Mouse (Mus musculus) cerebellum, adult 18-20 months (tissue): ENCODE data around the gene Gsc2.

Experiments
- DNase-seq, 2 experiments: peaks; one replicate each; pipeline ENCODE4 v3.0.0; 2021

Gsc2 gene

GRCm38 (mm10) chr16:17921325-17922162 lies 6.7 kb upstream of the Gsc2 start:
- peak; percentile 96 to 97 for DNase-seq

GRCm38 (mm10) chr16:17920586-17920985 lies 5.7 kb upstream of the Gsc2 start:
- no peak for DNase-seq

DNA sequence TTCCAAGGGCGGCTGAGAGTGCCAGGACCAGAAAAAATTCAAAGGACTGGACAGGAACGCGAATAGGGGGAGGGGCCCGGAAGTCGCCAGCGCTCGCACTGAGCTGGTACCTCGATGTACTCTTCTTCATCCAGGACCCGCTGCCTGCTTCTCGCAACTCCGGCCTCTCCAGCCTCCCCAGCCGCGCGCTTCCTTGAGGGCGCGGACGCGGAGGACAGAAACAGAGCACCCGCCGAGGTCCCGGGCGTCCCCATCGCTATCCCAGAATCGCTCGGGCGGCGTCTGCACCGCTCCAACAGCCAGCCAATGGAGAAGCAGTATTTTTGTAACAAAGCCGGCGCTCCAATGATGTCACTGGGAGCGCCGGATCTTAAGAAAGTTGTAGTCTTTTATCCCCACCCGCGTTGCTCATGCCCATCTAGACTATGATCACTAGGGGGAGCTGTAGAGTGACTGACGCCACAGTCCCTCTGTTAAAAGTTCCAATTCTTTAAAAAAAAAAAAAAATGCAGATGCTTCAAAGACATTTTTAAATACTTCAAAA lies 3.7 kb downstream of the Gsc2 start, which contains the start of gene Ess2:
Gene Ess2, minus strand, starts transcription at position 297 of the 544 bp plus-strand sequence.
- DNase-seq: peak; percentile 93

- DNase-seq: no peak
These were observed 16.4 kb downstream of the Gsc2 start, which contains the start of the genes Dgcr2 and Tssk2 for GRCm38 (mm10) chr16:17898462-17898861. Gene Dgcr2, minus strand, starts transcription at chr16:17898562. Gene Tssk2, plus strand, starts transcription at chr16:17898637.

DNA sequence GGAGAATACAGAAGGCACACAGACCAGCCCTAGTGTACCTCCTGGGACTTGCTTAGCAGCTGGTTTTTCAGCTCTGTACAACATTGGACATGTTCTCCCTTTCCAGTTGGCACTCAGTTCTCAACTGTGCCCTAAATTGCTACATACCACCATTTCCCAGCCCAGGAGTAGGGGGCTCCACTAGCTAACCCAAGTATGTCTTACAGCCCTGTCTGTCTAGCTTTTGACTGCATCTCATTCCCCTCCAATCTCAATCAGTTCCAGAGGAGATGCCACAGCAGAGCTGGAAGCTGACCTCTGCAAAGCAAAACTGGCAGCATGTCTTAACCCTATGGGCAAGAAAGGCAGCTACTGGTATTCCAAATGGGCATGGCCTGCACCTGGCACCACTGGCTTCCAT lies 18.8 kb downstream of the Gsc2 start:
- DNase-seq: no peak

DNA sequence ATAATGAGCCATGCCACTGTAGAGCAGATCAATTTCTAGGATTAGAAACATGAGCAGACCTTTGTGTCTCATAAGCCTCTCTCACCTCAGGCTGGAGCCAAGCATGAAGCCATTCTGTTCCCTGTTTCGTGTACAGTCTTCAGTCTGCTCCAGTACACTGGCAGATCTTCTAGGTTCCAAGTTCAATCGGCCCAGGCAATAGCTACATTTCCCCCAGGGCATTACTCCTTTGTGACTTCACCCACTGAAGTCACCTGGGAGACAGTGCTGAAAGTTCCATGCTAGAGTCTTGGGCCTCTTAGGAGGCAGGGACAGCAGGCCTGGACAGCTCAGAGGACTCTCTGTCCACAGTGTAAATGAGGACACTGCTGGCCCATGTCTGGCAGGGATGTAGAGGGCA lies 20.9 kb downstream of the Gsc2 start, which contains the start of gene Tssk1:
Gene Tssk1, plus strand, starts transcription at position 301 of the 400 bp plus-strand sequence.
- no peak for DNase-seq

- peak; percentile 88 to 89 for DNase-seq
These were observed 22.3 kb downstream of the Gsc2 start for GRCm38 (mm10) chr16:17892606-17893005.

DNA sequence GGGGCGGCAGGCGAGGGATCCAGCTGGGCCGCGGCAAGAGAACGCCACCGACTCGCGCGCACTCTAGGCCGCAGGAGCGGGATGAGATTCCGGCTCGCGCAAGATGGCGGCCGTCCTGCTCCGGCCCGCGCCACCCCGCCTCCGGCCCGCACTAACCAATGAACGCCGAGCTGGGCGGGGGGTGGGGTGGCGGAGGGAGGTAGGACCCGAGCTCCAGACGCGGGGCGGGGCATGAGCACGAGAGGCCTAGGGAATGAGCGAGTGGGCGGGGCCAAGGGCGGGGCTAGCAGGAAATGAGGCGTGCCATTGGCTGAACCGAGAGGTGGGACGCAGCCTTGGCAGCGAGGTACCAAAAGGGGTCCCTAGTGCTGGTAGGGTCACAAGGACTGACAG lies 23.3 kb downstream of the Gsc2 start, which contains the start of gene Gm20518:
Gene Gm20518, minus strand, starts transcription at position 105 of the 393 bp plus-strand sequence.
- peak; percentile 100 for DNase-seq

GRCm38 (mm10) chr16:17890917-17891566 lies 23.8 kb downstream of the Gsc2 start:
- peak; percentile 93 to 94 for DNase-seq

GRCm38 (mm10) chr16:17890342-17890727 lies 24.5 kb downstream of the Gsc2 start:
- peak in 1 of 2 experiments; percentile 33 for DNase-seq

DNA sequence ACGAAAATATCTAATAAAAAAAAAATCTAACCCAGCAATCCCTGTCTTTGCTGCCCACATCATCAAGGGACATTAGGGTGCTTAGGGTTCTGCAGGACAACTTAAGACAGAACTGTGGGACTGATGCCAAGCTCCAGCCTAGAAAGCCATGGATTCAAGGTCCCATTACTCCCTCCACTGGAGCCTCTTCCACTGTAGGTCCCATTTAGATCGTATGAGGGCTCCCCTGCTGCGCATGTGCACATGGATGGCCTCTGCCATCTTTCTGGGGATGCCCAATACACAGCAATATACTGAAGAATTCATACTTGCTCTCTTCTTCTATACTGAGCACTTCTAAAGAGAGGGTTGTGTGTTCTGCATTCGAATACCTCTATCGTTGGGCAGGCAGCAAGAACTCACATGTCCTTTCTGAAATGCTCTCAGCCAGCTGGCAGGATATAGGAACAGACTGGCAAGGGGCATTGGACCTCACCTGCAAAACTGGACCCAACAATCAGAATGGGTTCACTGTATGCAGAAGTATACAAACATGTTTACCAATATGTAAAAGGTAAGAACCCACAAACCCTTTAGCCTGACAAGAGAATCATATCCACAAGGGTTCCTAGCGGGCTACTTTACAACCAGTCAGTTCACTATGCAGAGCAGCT lies 25.0 kb downstream of the Gsc2 start:
- DNase-seq: peak; percentile 35 to 44

DNA sequence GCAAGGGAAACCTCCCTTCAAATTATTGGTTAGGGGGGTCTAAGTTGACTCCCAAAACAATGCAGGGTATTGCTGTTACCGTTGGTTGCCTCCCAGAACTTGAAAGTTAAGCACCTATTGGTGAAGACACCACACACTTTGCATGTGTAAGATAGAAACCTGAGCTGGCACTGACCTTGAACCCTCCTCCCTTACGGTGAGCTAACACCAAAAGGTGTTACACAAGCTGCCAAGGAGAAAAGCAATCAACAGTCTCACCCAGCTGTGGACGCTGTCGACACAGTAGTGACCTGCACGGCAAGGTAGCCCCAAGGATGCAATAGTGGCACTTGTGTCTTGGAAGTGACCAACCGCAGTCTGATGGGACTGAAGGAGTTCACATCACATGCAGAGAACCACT lies 30.7 kb downstream of the Gsc2 start:
- no peak for DNase-seq

- DNase-seq: no peak
These were observed 32.7 kb downstream of the Gsc2 start for GRCm38 (mm10) chr16:17882196-17882595.

DNA sequence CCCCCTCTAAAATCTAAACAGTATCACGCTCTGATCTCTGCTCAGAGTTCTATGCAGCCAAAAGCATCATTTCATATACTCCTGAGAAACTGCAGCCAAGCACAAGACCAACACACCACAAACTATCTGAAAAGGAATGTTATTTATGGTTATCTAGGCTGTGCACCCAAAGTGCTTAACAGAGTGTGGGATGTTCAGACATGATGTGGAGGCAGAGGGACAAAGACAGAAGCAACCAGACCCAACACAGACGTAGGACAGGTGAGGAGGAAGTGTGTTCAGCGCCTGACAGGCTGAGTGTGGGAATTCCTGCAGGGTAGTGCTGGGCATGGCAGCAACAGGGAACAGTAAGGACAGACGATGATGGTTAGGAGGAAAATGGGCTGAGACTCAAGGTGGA lies 35.3 kb downstream of the Gsc2 start:
- DNase-seq: no peak

DNA sequence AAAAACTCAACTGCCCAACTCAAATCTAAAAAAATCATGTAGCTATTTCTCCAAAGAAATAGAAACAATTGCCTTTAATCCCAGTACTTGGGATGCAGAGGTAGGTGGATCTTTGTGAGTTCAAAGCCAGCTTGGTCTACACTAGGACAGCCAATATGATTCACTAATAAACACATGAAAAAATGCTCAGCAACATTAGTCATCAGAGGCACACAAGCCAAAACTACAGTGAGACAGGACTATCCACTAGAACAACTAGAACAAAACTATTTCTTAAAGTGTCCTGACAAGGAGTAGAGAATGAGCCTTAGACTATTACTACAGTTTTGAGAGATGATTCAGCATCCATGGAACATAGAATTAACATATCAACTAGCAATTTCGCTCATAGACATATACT lies 38.8 kb downstream of the Gsc2 start:
- DNase-seq: no peak

- peak in 1 of 2 experiments; percentile 56 for DNase-seq
These were observed 39.7 kb downstream of the Gsc2 start for GRCm38 (mm10) chr16:17875174-17875573.

DNA sequence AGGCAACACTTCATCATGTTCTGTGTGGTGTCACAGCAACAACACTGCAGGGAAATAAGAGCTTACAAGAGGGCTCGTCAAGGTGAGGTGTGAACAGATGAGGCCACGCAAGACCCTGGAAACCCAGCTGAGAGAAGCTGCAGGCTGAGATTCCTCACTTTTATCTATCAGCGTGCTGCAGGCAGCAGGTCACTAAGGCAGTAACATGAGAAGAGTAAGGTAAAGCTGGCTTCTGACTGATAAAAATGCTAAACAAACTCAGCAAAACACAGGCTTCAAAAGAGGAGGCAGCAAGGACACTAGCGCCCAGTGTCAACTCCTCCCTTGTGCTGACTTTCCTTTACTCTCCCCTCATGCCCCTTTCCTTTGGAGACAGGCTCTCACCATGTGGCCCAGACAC lies 41.9 kb downstream of the Gsc2 start:
- DNase-seq: no peak

- no peak for DNase-seq
These were observed 43.6 kb downstream of the Gsc2 start for GRCm38 (mm10) chr16:17871248-17871647.

- peak in 1 of 2 experiments; percentile 45 for DNase-seq
These were observed 49.1 kb downstream of the Gsc2 start for GRCm38 (mm10) chr16:17865770-17866169.

DNA sequence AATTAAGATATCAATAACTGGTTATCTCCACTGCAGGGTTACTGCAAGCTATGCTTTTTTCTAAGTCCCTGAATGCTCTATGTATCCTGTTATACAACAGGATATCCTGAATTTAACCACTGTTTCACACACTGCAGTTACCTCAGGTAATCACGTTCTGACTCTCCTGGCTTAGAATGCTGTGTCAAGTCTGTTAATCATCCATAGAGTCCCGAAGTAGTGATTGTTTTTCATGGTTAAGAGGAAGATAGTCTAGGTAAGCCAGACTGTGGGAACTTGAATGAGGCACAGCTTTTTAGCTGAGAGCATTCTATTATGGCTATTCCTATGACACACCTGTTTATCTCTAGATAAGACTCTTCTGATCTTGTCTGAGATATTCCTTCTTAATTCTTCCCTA lies 49.6 kb downstream of the Gsc2 start:
- DNase-seq: no peak
